Mouse (Mus musculus) left cerebral cortex, adult 6 months (tissue): Measurements from ENCODE around the gene Arfgap2. TPM values are rescaled to one million over a fixed set of nuclear protein-coding genes. Genes with fewer than 3 reads are reported as not detected.

Source experiments
- long read RNA-seq, 2 experiments: library from polyadenylated mRNA; unstranded; transcript quantifications; one replicate each; pipeline ENCODE4 v2.0.0; 2019 to 2020
- polyA plus RNA-seq: library from polyadenylated mRNA; unstranded; fragments of <200 nt; fragmentation: Nextera tagmentation; gene quantifications from 2 replicates; pipeline ENCODE4 v1.2.3, GENCODE M21; 2021

Arfgap2 gene
- 38.0 and 47.1 TPM in 2 replicates for polyA plus RNA-seq
- long read RNA-seq, experiment 1, transcript Arfgap2-202 (16 exons, 3,068 nt) = major isoform, 619 of 701 reads
- long read RNA-seq, experiment 1, partial matches to known transcripts = 51 of 701 reads
- long read RNA-seq, experiment 1, other reads (novel, unspliced or antisense) = 28 of 701 reads
- long read RNA-seq, experiment 2, transcript Arfgap2-202 (16 exons, 3,068 nt) = major isoform, 52 of 80 reads
- long read RNA-seq, experiment 2, partial matches to known transcripts = 21 of 80 reads
- long read RNA-seq, experiment 2, other reads (novel, unspliced or antisense) = 7 of 80 reads

DNA sequence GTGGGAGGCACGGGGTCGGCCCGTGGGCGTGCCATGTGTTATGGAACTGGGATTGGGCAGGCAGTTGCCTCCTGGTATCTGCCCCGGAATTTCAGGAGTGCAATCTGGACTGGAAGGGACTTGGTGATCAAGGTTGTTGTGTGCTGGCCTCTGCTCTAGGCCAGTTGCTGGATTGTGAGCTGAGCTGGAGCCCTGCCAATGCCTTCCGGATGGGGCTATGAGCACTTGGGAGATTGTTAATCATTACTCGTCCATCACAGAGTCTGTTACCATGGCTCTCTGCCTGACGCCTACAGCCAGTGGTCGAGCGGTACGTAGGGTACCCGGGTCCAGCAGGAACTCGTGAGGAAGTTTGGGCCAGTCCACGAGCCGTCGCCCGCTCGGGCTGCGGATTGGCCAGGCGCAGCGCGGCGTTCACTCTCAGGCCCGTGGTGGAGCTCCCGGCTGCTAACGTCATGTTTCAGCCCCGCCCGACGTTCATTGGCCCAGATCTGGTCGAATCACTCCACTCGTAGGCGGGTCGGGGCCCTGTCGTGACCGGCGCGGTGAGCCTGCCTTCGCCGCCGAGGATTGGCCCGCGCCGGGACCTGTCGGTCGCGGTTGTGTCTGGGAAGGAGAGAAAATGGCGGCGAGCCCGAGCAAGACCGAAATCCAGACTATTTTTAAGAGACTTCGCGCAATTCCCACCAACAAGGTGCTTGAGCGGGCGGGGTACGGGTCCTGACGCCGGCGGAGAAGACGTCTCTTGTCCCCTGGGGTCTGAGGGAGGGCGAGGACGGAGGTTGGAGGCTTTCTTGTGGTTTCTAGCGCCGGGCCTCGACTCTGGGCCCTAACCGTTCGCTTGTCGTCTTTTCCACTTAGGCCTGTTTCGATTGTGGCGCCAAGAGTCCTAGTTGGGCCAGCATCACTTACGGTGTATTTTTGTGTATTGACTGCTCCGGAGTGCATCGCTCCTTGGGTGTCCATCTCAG is at the start of gene Arfgap2:
TSS of gene Arfgap2 (plus strand) at position 264 of the 971 bp plus-strand sequence.

DNA sequence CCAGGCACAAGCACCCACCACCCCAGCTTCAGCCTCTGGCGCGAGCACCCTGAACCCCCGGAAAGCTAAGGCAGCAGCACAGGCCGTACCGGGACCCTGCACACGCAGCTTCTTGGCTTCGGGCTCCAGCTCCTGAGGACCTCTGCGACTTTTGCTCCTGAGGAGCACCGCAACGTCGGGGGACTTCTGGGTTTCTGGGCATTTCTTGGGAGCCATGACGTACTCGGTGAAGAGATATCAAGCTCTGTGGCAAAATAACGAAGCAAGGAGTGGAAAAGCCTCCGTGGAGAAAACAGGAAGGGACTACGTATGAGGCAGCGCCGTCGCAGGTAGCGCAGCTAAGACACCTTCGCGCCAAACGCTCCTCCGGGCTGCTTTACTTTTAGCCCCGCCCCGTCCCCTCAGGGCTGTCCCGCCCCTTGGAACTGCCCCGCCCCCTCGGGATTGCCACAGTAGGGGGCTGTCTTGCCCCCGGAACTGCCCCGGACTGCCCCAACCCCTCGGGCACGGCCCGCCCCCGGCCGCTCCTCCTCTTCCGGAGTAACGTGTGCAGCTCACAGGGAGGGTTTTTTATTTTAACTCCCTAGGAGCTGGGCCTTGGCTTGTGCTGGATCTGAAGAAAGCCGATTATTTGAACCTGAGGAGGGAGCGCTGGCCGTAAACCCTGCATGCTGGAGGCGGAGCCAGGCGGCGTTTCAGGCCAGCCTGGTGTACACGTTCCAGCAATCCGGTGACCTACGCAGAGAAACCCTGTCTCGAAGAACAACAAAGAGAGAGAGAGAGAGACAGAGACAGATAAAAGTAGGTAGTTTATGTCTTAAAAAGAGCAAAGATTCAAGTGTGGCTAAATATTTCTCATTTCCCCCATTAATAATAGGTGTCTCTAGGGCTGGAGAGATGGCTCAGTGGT is 27.9 kb upstream of the Arfgap2 start, which contains the start of gene Ddb2:
TSS of gene Ddb2 (minus strand) at position 382 of the 910 bp plus-strand sequence.

GRCm38 (mm10) chr2:91255661-91256150 is 9.1 kb upstream of the Arfgap2 start, which contains the start of gene Pacsin3:
Gene Pacsin3 (plus strand): TSS chr2:91255954.

Other genes with a start within 250 kb of the Arfgap2 start
- gene Rapsn, start 229.4 kb upstream of the Arfgap2 start, polyA plus RNA-seq = 2.5 and 3.7 TPM in 2 replicates
- gene Psmc3, start 211.0 kb upstream of the Arfgap2 start, polyA plus RNA-seq = 246 and 259 TPM in 2 replicates
- 7.8 and 16.0 TPM in 2 replicates for gene Slc39a13, start 194.6 kb upstream of the Arfgap2 start, polyA plus RNA-seq
- 7.8 and 8.2 TPM in 2 replicates for gene Spi1, start 182.6 kb upstream of the Arfgap2 start, polyA plus RNA-seq
- gene Mybpc3, start 146.8 kb upstream of the Arfgap2 start, polyA plus RNA-seq = 0.05 TPM in 2 replicates
- 32.3 and 41.7 TPM in 2 replicates for gene Madd, start 81.1 kb upstream of the Arfgap2 start, polyA plus RNA-seq
- gene Nr1h3, start 62.1 kb upstream of the Arfgap2 start, polyA plus RNA-seq = 2.9 and 3.7 TPM in 2 replicates
- 25.5 and 29.5 TPM in 2 replicates for gene Acp2, start 62.1 kb upstream of the Arfgap2 start, polyA plus RNA-seq
- gene Ddb2, start 28.0 kb upstream of the Arfgap2 start, polyA plus RNA-seq = 3.7 and 4.1 TPM in 2 replicates
- 31.2 and 37.6 TPM in 2 replicates for gene Pacsin3, start 9.0 kb upstream of the Arfgap2 start, polyA plus RNA-seq
- gene 1110051M20Rik, start 179.7 kb downstream of the Arfgap2 start, polyA plus RNA-seq = 137 and 168 TPM in 2 replicates
- gene Lrp4, start 192.5 kb downstream of the Arfgap2 start, polyA plus RNA-seq = 8.9 and 11.4 TPM in 2 replicates